Mouse (Mus musculus) stomach, postnatal 0 days (tissue): ENCODE measurements around the gene Tex44. TPM values are rescaled to one million over a fixed set of nuclear protein-coding genes. Genes with fewer than 3 reads are reported as not detected.
A peak's percentile ranks its signal among the peaks of the same experiment; 100 is the strongest.

Source experiments
- ATAC-seq: fragments of 200-750 bp; cut with Nextera tagmentation; 2 replicates; pipeline ENCODE4 v1.8.0; 2017; ENCODE audit not compliant: low FRiP score, low TSS enrichment
- DNase-seq: peaks from one replicate; pipeline ENCODE4 v3.0.0-alpha.2; 2016; ENCODE audit warnings: low spot score
- H3K27ac ChIP-seq: fragments of 300-500 bp; sonication (generic); replicated peaks from 2 replicates; pipeline ENCODE4 v1.5.1; 2014; ENCODE audit warnings: mild to moderate bottlenecking, control low read depth
- H3K27me3 ChIP-seq: fragments of 300-500 bp; sonication (generic); 2 replicates; pipeline ENCODE4 v1.6.1; 2014; ENCODE audit warnings: low read length; ENCODE audit not compliant: control insufficient read depth, insufficient read depth
- H3K36me3 ChIP-seq: fragments of 300-500 bp; sonication (generic); 2 replicates; pipeline ENCODE4 v1.6.1; 2014; ENCODE audit warnings: low read length, mixed read lengths; ENCODE audit not compliant: control insufficient read depth, insufficient read depth
- H3K4me1 ChIP-seq: fragments of 300-500 bp; sonication (generic); replicated peaks from 2 replicates; pipeline ENCODE4 v1.6.1; 2014; ENCODE audit warnings: antibody characterized with exemption; ENCODE audit not compliant: control insufficient read depth, insufficient read depth
- H3K4me2 ChIP-seq: fragments of 300-500 bp; sonication (generic); replicated peaks from 2 replicates; pipeline ENCODE4 v1.6.1; 2014; ENCODE audit warnings: low read depth, mild to moderate bottlenecking, control low read depth, moderate library complexity
- H3K4me3 ChIP-seq: fragments of 300-500 bp; sonication (generic); 2 replicates; pipeline ENCODE4 v1.5.1; 2014; ENCODE audit warnings: low read depth, low read length, control low read depth
- H3K9ac ChIP-seq: fragments of 300-500 bp; sonication (generic); 2 replicates; pipeline ENCODE4 v1.6.1; 2014; ENCODE audit warnings: mild to moderate bottlenecking, low read length, control low read depth, mixed read lengths
- H3K9me3 ChIP-seq: fragments of 300-500 bp; sonication (generic); 2 replicates; pipeline ENCODE4 v1.6.1; 2016; ENCODE audit warnings: low read length; ENCODE audit not compliant: control insufficient read depth
- CTCF ChIP-seq: IDR thresholded peaks from 2 replicates; pipeline ENCODE4 v1.5.1; 2016; ENCODE audit warnings: antibody characterized with exemption, low read depth, mild to moderate bottlenecking, moderate library complexity
- EP300 ChIP-seq: optimal IDR thresholded peaks from 2 replicates; pipeline ENCODE3; 2016; ENCODE audit warnings: antibody characterized with exemption
- WGBS: fragments of 180-500 bp; shearing (Covaris S2); extraction: QIAGEN DNeasy Blood & Tissue Kit; methylation state at CpG from one replicate; pipeline ENCODE4 v1.1.7; 2014; 5-methylcytosine and 5-hydroxymethylcytosine counted together
- polyA plus RNA-seq: library from polyadenylated mRNA; unstranded; fragments of >200 nt; fragmentation: Nextera tagmentation; extraction: Ambion mirVana; gene quantifications from 2 replicates; pipeline ENCODE4 v1.2.1, GENCODE M21; 2015

Tex44 gene
- polyA plus RNA-seq, 1 experiment from 2014 or later = not detected

- H3K36me3 ChIP-seq = no peaks in the 10 kb centered on the region
- H3K9ac ChIP-seq = no peak overlapping the region
- DNase-seq = no peak
- no peaks in the 10 kb centered on the region for H3K9me3 ChIP-seq
- no peak overlapping the region for H3K4me2 ChIP-seq
- no peak for TF ChIP-seq EP300
- no peak for TF ChIP-seq CTCF
- H3K4me3 ChIP-seq = no peak overlapping the region
- no peak overlapping the region for H3K27ac ChIP-seq
- no peaks in the 10 kb centered on the region for H3K4me1 ChIP-seq
- ATAC-seq = 0 out of 2 replicates have a peak, but pooled peaks have one; percentile 28
- H3K27me3 ChIP-seq = no peaks in the 10 kb centered on the region; the same call in 1 of the 2 replicates
- 64% methylated on average over 2 of the region's 2 CpGs for WGBS
These were observed 34.7 kb upstream of the Tex44 start for GRCm38 (mm10) chr1:86391425-86391824.

DNA sequence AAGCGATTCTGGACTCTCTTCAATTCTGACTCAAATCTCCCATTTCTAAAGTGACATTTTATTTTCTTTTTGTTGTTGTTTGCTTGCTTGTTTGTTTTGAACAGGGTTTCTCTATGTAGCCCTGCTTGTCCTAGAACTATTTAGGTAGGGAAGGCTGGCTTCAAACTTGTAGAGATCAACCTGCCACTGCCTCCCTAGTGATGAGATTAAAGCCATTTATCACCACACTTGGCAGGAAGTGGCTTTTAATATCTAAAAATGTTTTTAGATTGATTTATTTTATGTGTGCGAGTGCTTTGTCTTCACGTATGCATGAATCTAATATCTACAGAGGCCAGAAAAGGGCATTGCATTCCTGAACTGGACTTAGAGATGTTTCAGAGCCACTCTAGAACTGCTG, 32.9 kb upstream of the Tex44 start:
- H3K27me3 ChIP-seq = no peaks in the 10 kb centered on the region; the same call in 1 of the 2 replicates
- no peak overlapping the region for H3K4me3 ChIP-seq
- no peaks in the 10 kb centered on the region; the same call in 1 of the 2 replicates for H3K4me1 ChIP-seq
- no peak overlapping the region for H3K9ac ChIP-seq
- no peak for DNase-seq
- H3K4me2 ChIP-seq = no peak overlapping the region
- no peaks in the 10 kb centered on the region for H3K9me3 ChIP-seq
- WGBS = 54% methylated on average over 3 of the region's 3 CpGs
- H3K36me3 ChIP-seq = no peaks in the 10 kb centered on the region
- H3K27ac ChIP-seq = no peak overlapping the region
- TF ChIP-seq EP300 (no peak), CTCF (no peak)
- no peak for ATAC-seq

- Histone ChIP-seq H3K27me3 (no peaks in the 10 kb centered on the region), H3K4me3 (no peak overlapping the region), H3K4me2 (no peak overlapping the region), H3K27ac (no peak overlapping the region), H3K9ac (no peak overlapping the region), H3K36me3 (no peaks in the 10 kb centered on the region), H3K4me1 (no peaks in the 10 kb centered on the region; the same call in 1 of the 2 replicates), H3K9me3 (no peaks in the 10 kb centered on the region)
- no peak for TF ChIP-seq EP300
- TF ChIP-seq CTCF = no peak
- ATAC-seq = no peak
- 85% methylated on average over 3 of the region's 3 CpGs for WGBS
- no peak for DNase-seq
These were observed 31.9 kb upstream of the Tex44 start for GRCm38 (mm10) chr1:86394246-86394645.

DNA sequence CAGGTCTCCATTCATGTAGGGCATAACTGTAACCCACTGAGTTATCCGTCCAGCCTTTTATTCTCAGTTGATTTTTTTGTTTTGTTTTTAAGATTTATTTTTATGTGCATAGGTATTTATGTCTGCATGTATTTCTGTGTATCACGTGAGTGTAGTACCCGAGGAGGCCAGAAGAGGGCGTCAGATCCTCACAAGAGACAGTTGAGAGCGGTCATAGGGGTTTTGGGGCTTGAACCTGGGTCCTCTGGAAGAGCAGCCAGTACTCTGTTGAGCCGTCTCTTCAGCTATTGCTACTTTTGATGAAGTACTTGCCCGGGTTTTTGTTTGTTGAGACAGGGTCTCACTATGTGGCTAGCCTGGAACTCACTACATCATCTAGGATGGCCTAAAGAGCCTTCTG, 30.2 kb upstream of the Tex44 start:
- no peak for ATAC-seq
- no peak overlapping the region for H3K9ac ChIP-seq
- TF ChIP-seq EP300 = no peak
- TF ChIP-seq CTCF = peak; percentile 49

DNA sequence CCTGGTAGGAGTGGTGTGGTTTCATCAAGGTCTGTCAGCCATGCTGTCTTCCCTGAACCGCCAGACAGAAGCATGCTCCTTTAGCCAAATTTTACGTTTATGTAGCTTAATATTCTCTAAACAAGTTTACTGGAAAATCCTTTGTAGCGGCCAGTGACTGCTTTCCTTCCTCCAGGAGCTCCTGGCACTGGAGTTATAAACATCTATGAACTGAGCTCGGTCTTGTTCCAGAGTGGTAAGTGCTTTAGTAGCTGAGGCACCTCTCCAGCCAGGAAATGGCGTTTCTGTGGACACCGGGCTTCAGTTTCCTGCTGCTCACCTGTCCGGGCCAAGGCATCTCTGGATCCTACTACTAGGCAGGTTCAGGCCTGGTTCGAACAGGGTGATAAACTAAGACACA, 28.5 kb upstream of the Tex44 start:
- no peaks in the 10 kb centered on the region for H3K36me3 ChIP-seq
- TF ChIP-seq CTCF = no peak
- no peak for TF ChIP-seq EP300
- no peaks in the 10 kb centered on the region for H3K9me3 ChIP-seq
- ATAC-seq (no peak), DNase-seq (no peak)
- H3K4me3 ChIP-seq = no peak overlapping the region
- H3K27ac ChIP-seq = no peak overlapping the region
- H3K4me2 ChIP-seq = no peak overlapping the region
- no peaks in the 10 kb centered on the region for H3K27me3 ChIP-seq
- WGBS = 52% methylated on average over 8 of the region's 8 CpGs
- H3K9ac ChIP-seq = no peak overlapping the region
- H3K4me1 ChIP-seq = no peaks in the 10 kb centered on the region; the same call in 1 of the 2 replicates

More for the DNA sequence above, 30.2 kb upstream of the Tex44 start:
- DNase-seq = no peak
- Histone ChIP-seq H3K9me3 (no peaks in the 10 kb centered on the region), H3K4me2 (no peak overlapping the region), H3K4me1 (no peaks in the 10 kb centered on the region; the same call in 1 of the 2 replicates), H3K27ac (no peak overlapping the region), H3K36me3 (no peaks in the 10 kb centered on the region), H3K4me3 (no peak overlapping the region), H3K27me3 (no peaks in the 10 kb centered on the region)
- 80% methylated on average over 7 of the region's 7 CpGs for WGBS

DNA sequence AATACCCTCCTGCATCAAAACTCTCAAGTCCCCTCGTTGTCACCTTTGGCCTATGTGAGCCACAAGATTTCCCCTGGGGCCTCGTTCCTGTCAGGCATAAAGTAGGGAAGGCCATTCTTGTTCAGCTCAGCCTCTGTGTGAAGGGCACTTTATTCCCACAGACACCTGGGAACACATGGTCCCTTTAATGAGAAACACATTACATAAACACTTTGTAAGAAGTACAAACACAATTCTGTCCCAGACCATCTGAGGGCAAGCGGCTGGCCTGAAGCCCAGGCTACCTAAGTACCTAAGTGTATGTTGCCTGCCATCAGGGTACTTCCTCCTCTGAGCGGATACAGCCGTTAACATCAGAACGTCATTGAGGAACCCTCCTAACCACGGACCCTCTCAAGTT, 27.9 kb upstream of the Tex44 start:
- Histone ChIP-seq H3K36me3 (no peaks in the 10 kb centered on the region), H3K27ac (no peak overlapping the region), H3K9me3 (no peaks in the 10 kb centered on the region), H3K27me3 (no peaks in the 10 kb centered on the region), H3K9ac (no peak overlapping the region), H3K4me1 (no peaks in the 10 kb centered on the region; the same call in 1 of the 2 replicates), H3K4me2 (no peak overlapping the region), H3K4me3 (no peak overlapping the region)
- ATAC-seq = no peak
- DNase-seq = no peak
- TF ChIP-seq CTCF (no peak), EP300 (no peak)
- 51% methylated on average over 7 of the region's 7 CpGs for WGBS
